Mouse (Mus musculus): Measurements from ENCODE around the gene Rcc2. TPM values are rescaled to one million over a fixed set of nuclear protein-coding genes. Genes with fewer than 3 reads are reported as not detected.

Gene Rcc2
- polyA plus RNA-seq, 1 experiment from 2014 or later: 30.1 TPM

DNA sequence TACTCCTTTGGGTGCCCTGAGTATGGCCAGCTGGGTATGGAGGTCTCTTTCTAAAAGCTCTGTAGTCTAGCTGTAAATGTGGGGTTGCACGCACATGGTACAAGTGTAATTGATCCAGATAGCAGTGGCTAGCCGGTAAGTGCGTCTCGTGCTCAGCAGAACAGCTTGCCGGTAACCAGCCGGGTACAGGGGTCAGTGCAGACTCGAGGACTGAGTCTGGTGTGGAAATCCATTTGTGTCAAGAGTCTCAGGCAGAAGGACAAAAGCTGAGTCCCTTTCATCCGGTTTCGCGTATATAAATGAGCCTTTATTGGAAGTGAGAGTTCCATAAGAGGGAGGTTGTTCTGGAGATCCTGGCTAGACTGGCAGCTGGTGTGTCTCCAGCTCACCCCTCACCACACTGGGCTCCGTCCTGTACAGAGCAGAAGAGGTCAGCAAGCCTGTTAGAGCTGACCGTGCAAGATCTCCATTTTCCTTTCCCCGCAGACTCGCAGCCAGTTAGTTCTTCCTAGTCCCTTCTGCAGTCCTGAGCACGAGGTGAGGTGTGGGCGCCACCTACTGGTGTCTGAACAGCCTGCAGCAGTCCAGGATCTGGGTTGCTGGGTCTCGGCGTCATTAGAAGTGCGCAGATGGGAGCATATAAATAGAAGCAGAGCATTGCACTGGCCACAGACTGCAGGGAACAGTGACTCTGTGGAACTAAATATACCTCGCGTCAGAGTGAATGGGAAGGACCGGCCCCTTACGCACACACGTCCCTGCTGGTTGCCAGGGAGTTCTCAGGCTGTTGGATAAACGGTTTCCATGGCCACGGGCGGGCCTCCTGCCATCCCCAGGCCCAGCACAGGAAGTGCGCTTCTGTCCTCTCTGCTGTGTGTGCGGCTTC lies 13.4 kb downstream of the Rcc2 start:
- Histone ChIP-seq H3K4me3 (ENCODE audit: inconsistent target) (no peak overlapping the region), H3K79me2 (ENCODE audit: inconsistent target) (peaks cover 16% of the 10 kb centered on the region; the same call in 1 of the 2 replicates), H3K36me3 (ENCODE audit: inconsistent target) (peaks cover 80% of the 10 kb centered on the region), H3K27ac (no peak overlapping the region)
- 57% methylated on average over 27 of the region's 29 CpGs for WGBS (ENCODE audit: missing documents)

GRCm38 (mm10) chr4:140714586-140714985 lies 14.2 kb downstream of the Rcc2 start:
- Histone ChIP-seq H3K4me3 (ENCODE audit: inconsistent target) (no peak overlapping the region), H3K27ac (no peak overlapping the region), H3K79me2 (ENCODE audit: inconsistent target) (peaks cover 7% of the 10 kb centered on the region; the same call in 1 of the 2 replicates), H3K36me3 (ENCODE audit: inconsistent target) (peaks cover 74% of the 10 kb centered on the region)
- 95% methylated on average over 5 of the region's 5 CpGs for WGBS (ENCODE audit: missing documents)

GRCm38 (mm10) chr4:140716994-140717393 lies 16.7 kb downstream of the Rcc2 start:
- WGBS (ENCODE audit: missing documents): 93% methylated on average over 10 of the region's 11 CpGs
- Histone ChIP-seq H3K4me3 (ENCODE audit: inconsistent target) (no peak overlapping the region), H3K79me2 (ENCODE audit: inconsistent target) (no peaks in the 10 kb centered on the region), H3K27ac (no peak overlapping the region), H3K36me3 (ENCODE audit: inconsistent target) (peaks cover 76% of the 10 kb centered on the region)

DNA sequence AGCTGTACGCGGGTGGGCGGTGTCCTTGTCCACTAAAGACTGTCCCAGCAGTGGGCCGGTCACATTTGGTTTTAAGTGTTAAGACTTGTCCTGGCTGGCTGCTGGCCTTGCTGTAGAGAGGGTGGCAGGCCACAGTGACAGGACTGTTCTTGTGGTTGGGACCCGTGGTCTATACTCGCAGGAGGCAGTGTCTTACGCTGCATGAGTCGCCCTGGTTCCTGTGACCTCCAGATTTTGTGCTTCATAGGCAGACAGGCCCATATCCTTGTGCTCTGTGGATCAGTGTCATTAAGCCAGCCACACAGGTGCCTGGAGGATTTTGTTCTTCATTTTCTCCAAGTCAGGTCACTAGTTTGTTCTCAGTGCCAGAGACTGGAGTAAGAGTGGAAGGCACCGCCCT lies 18.1 kb downstream of the Rcc2 start:
- H3K4me3 ChIP-seq (ENCODE audit: inconsistent target): no peak overlapping the region
- no peaks in the 10 kb centered on the region for H3K79me2 ChIP-seq (ENCODE audit: inconsistent target)
- WGBS (ENCODE audit: missing documents): 86% methylated on average over 9 of the region's 9 CpGs
- H3K36me3 ChIP-seq (ENCODE audit: inconsistent target): peaks cover 73% of the 10 kb centered on the region
- no peak overlapping the region for H3K27ac ChIP-seq

DNA sequence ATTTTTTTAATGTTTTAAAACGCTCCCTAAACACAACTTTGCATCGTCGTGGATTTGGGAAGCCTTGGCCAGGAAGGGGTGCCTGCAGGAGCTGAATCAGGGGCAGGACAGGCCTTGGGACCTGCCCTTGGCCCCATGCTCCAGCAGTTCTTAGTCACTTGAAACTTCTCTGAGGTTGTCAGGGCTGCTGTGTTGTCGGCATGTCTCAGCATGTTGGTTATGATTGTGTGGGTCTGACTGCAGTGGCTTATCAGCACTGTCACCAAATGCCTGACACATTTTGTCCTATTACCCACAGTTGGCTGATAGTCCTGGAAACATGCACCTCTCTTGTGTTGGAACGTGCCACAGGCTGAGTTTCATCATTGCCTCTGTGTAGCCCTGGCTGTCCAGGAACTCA lies 19.8 kb downstream of the Rcc2 start:
- 91% methylated on average over 5 of the region's 5 CpGs for WGBS (ENCODE audit: missing documents)
- no peak overlapping the region for H3K4me3 ChIP-seq (ENCODE audit: inconsistent target)
- H3K79me2 ChIP-seq (ENCODE audit: inconsistent target): no peaks in the 10 kb centered on the region
- H3K36me3 ChIP-seq (ENCODE audit: inconsistent target): peaks cover 66% of the 10 kb centered on the region
- H3K27ac ChIP-seq: no peak overlapping the region

GRCm38 (mm10) chr4:140721968-140722490 lies 21.7 kb downstream of the Rcc2 start:
- H3K79me2 ChIP-seq (ENCODE audit: inconsistent target): no peaks in the 10 kb centered on the region
- no peak overlapping the region for H3K27ac ChIP-seq
- H3K4me3 ChIP-seq (ENCODE audit: inconsistent target): no peak overlapping the region
- 97% methylated on average over 18 of the region's 20 CpGs for WGBS (ENCODE audit: missing documents)
- H3K36me3 ChIP-seq (ENCODE audit: inconsistent target): peaks cover 46% of the 10 kb centered on the region

- H3K27ac ChIP-seq: no peak overlapping the region
- H3K4me3 ChIP-seq (ENCODE audit: inconsistent target): no peak overlapping the region
- peaks cover 43% of the 10 kb centered on the region for H3K36me3 ChIP-seq (ENCODE audit: inconsistent target)
- WGBS (ENCODE audit: missing documents): 94% methylated on average over 9 of the region's 9 CpGs
- H3K79me2 ChIP-seq (ENCODE audit: inconsistent target): no peaks in the 10 kb centered on the region
Observed at GRCm38 (mm10) chr4:140722710-140723109, 22.4 kb downstream of the Rcc2 start.

GRCm38 (mm10) chr4:140723192-140723591 lies 22.9 kb downstream of the Rcc2 start:
- 85% methylated on average over 9 of the region's 9 CpGs for WGBS (ENCODE audit: missing documents)
- Histone ChIP-seq H3K4me3 (ENCODE audit: inconsistent target) (no peak overlapping the region), H3K36me3 (ENCODE audit: inconsistent target) (peaks cover 38% of the 10 kb centered on the region), H3K27ac (no peak overlapping the region), H3K79me2 (ENCODE audit: inconsistent target) (no peaks in the 10 kb centered on the region)

DNA sequence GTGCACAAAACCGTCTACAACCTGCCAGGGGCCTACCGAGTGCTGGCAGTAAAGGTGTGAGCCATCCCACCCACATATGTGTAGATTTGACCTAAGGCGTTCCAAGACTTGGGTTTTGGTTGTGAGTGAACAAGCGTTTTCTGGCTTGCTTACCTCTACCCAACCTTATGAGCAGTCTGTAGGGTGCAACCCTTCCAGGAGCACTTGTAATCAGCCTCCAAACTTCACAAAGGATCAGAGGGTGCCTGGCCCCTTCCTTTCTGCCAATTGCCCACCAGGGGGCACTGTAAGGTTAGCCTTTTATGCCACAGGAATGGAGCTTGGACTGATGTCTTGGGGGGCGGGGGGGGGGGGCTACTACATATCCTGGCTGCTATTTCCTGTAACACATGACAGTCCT lies 23.5 kb downstream of the Rcc2 start:
- WGBS (ENCODE audit: missing documents): 77% methylated on average over 5 of the region's 5 CpGs
- H3K27ac ChIP-seq: no peak overlapping the region
- H3K79me2 ChIP-seq (ENCODE audit: inconsistent target): no peaks in the 10 kb centered on the region
- peaks cover 32% of the 10 kb centered on the region for H3K36me3 ChIP-seq (ENCODE audit: inconsistent target)
- H3K4me3 ChIP-seq (ENCODE audit: inconsistent target): no peak overlapping the region

DNA sequence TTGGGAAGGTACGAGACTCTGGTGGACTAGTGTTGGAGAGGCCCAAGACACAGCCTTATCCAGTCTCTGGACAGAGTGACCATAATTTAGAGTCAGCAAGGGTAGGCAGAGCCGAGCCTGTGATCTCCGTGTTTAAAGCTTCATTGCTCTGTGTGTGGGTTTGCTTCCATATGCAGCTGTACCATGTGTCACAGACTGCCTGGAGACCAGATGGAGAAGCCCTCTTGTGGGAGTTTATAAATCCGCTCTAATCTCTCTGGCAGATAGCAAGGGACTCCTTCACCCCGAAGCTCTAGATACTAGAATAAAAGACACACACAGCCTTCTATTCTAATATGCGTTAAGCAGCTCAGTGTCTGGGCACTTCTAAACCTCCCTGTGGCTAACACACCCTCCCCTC lies 24.4 kb downstream of the Rcc2 start:
- H3K27ac ChIP-seq: no peak overlapping the region

DNA sequence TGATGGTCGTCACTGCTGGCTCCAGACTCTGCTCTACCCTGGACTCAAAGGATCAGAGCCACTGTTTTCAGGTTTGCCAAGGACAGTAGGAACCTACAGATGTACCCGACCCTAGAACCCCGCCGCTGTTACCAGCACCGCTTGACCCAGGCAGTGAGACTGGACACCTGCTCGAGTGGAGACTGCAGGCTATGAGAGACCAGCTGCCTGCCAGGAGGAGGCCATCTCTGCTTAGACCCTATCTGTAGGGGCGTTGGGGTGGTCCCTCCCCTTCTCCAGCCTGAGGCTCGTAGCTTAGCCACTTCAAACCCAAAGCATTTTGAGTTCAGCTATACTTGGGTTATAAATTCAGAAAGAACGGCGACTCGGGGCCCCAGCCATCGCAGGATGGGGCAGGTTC lies 26.6 kb downstream of the Rcc2 start:
- peaks cover 9% of the 10 kb centered on the region; the same call in 1 of the 2 replicates for H3K36me3 ChIP-seq (ENCODE audit: inconsistent target)
- WGBS (ENCODE audit: missing documents): 92% methylated on average over 11 of the region's 12 CpGs

More for the DNA sequence above, 24.4 kb downstream of the Rcc2 start:
- Histone ChIP-seq H3K79me2 (ENCODE audit: inconsistent target) (no peaks in the 10 kb centered on the region), H3K4me3 (ENCODE audit: inconsistent target) (no peak overlapping the region), H3K36me3 (ENCODE audit: inconsistent target) (peaks cover 30% of the 10 kb centered on the region)
- 86% methylated on average over 6 of the region's 6 CpGs for WGBS (ENCODE audit: missing documents)

DNA sequence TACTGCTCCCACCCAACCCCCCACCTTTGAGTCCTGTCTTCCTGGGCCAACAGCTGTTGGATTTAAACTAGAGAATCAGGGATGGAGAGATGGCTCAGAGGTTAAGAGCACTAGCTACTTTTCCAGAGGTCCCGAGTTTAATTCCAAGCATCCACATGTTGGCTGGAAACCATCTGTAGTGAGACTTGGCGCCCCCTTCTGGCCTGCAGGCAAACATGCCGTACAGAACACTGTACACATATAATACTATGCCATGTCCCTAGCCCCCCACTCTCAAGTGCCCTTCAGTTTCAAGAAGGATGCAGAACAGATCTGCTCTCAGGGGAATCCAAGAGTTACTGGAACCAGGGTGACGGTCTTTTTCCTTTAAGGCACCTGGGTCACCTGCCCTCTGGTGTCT lies 31.3 kb downstream of the Rcc2 start:
- Histone ChIP-seq H3K79me2 (ENCODE audit: inconsistent target) (no peaks in the 10 kb centered on the region), H3K4me3 (ENCODE audit: inconsistent target) (no peak overlapping the region), H3K27ac (no peak overlapping the region), H3K36me3 (ENCODE audit: inconsistent target) (no peaks in the 10 kb centered on the region)
- 87% methylated on average over 4 of the region's 4 CpGs for WGBS (ENCODE audit: missing documents)

More for the DNA sequence above, 26.6 kb downstream of the Rcc2 start:
- no peaks in the 10 kb centered on the region for H3K79me2 ChIP-seq (ENCODE audit: inconsistent target)
- H3K4me3 ChIP-seq (ENCODE audit: inconsistent target): no peak overlapping the region
- H3K27ac ChIP-seq: no peak overlapping the region

GRCm38 (mm10) chr4:140732871-140733270 lies 32.5 kb downstream of the Rcc2 start:
- H3K4me3 ChIP-seq (ENCODE audit: inconsistent target): no peak overlapping the region
- no peaks in the 10 kb centered on the region for H3K36me3 ChIP-seq (ENCODE audit: inconsistent target)
- 87% methylated on average over 7 of the region's 7 CpGs for WGBS (ENCODE audit: missing documents)
- no peak overlapping the region for H3K27ac ChIP-seq
- H3K79me2 ChIP-seq (ENCODE audit: inconsistent target): no peaks in the 10 kb centered on the region

GRCm38 (mm10) chr4:140740655-140741054 lies 40.3 kb downstream of the Rcc2 start:
- Histone ChIP-seq H3K4me3 (ENCODE audit: inconsistent target) (no peak overlapping the region), H3K79me2 (ENCODE audit: inconsistent target) (no peaks in the 10 kb centered on the region), H3K36me3 (ENCODE audit: inconsistent target) (no peaks in the 10 kb centered on the region), H3K27ac (no peak overlapping the region)
- 33% methylated on average over 11 of the region's 11 CpGs for WGBS (ENCODE audit: missing documents)

DNA sequence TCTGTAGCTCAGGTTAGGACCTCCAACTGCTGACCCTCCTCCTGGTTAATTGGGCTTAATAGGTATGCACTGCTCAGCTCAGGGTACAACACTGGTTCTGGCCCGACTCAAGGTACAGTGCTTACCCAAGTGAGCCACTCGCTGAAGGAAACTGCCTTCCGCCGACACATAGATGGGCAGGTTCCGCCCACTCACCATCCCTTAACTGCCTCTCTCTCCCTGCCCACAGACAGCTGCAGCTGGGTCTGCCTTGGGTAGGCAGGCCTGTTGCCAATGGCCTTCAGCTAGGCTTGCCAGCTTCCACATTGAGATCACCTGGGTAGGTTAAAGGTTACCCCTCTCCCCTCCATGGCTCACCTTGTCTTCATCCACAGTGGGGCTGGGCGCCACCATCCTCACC lies 41.1 kb downstream of the Rcc2 start:
- no peak overlapping the region for H3K4me3 ChIP-seq (ENCODE audit: inconsistent target)
- WGBS (ENCODE audit: missing documents): 53% methylated on average over 6 of the region's 6 CpGs
- H3K27ac ChIP-seq: no peak overlapping the region
- H3K36me3 ChIP-seq (ENCODE audit: inconsistent target): no peaks in the 10 kb centered on the region
- no peaks in the 10 kb centered on the region for H3K79me2 ChIP-seq (ENCODE audit: inconsistent target)

Data from macrophage (primary cell).